Mouse (Mus musculus) stomach, embryonic 14.5 days (tissue): ENCODE measurements around the gene Gm42674. TPM values are rescaled to one million over a fixed set of nuclear protein-coding genes. Genes with fewer than 3 reads are reported as not detected.
A peak's percentile ranks its signal among the peaks of the same experiment; 100 is the strongest.

Experiments
- ATAC-seq: fragments of 200-750 bp; cut with Nextera tagmentation; 2 replicates; pipeline ENCODE4 v1.8.0; 2017; ENCODE audit warnings: low read depth, moderate TSS enrichment; ENCODE audit not compliant: insufficient number of reproducible peaks, insufficient read depth, low FRiP score
- H3K27ac ChIP-seq: fragments of 300-500 bp; sonication (generic); 2 replicates; pipeline ENCODE4 v1.5.1; 2014; ENCODE audit warnings: mild to moderate bottlenecking, low read length, moderate library complexity, mixed read lengths
- H3K27me3 ChIP-seq: fragments of 300-500 bp; sonication (generic); 2 replicates; pipeline ENCODE4 v1.6.1; 2014; ENCODE audit warnings: low read length, control low read depth, mixed read lengths; ENCODE audit not compliant: control insufficient read depth, insufficient read depth
- H3K36me3 ChIP-seq: fragments of 300-500 bp; sonication (generic); 2 replicates; pipeline ENCODE4 v1.6.1; 2014; ENCODE audit warnings: mild to moderate bottlenecking, control low read depth, low read length, moderate library complexity, mixed read lengths; ENCODE audit not compliant: control insufficient read depth, insufficient read depth
- H3K4me1 ChIP-seq: fragments of 300-500 bp; sonication (generic); 2 replicates; pipeline ENCODE4 v1.6.1; 2014; ENCODE audit warnings: low read length, control low read depth, mixed read lengths; ENCODE audit not compliant: control insufficient read depth, insufficient read depth
- H3K4me2 ChIP-seq: fragments of 300-500 bp; sonication (generic); replicated peaks from 2 replicates; pipeline ENCODE4 v1.6.1; 2014; ENCODE audit warnings: low read depth, low read length, control low read depth
- H3K4me3 ChIP-seq: fragments of 300-500 bp; sonication (generic); 2 replicates; pipeline ENCODE4 v1.5.1; 2014; ENCODE audit warnings: low read depth, low read length, control low read depth
- H3K9ac ChIP-seq: fragments of 300-500 bp; sonication (generic); replicated peaks from 2 replicates; pipeline ENCODE4 v1.6.1; 2014; ENCODE audit warnings: low read depth, mild to moderate bottlenecking, control low read depth, low read length, moderate library complexity, mixed read lengths
- H3K9me3 ChIP-seq: fragments of 300-500 bp; sonication (generic); 2 replicates; pipeline ENCODE4 v1.6.1; 2016; ENCODE audit warnings: low read depth, low read length, control low read depth; ENCODE audit not compliant: control insufficient read depth
- WGBS: fragments of 180-500 bp; shearing (Covaris S2); extraction: QIAGEN DNeasy Blood & Tissue Kit; methylation state at CpG from one replicate; pipeline ENCODE4 v1.1.7; 2014; 5-methylcytosine and 5-hydroxymethylcytosine counted together
- polyA plus RNA-seq: library from polyadenylated mRNA; unstranded; fragments of >200 nt; fragmentation: Nextera tagmentation; extraction: Ambion mirVana; gene quantifications from 2 replicates; pipeline ENCODE4 v1.2.1, GENCODE M21; 2014

Gm42674 gene
- polyA plus RNA-seq, 1 experiment from 2014 or later: not detected

DNA sequence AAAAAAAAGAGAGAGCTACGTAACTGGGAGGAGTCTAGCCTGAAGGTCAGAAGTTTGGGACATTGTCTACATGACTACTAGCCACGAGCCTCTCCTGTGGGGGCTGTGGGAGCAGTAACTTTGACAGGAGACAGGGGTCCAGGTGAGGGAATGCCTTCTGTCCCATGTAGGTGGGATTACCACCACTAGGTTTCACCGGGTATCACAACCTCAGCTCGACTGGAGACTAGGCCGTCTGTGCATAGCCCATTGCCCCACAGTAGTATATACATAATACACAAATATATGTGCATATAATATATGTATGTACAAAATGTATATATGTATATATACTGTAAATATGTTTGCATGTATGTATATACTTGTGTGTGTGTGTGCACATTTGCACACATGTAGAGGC lies 20.6 kb upstream of the Gm42674 start:
- H3K36me3 ChIP-seq: no peaks in the 10 kb centered on the region
- WGBS: 95% methylated on average over 5 of the region's 5 CpGs
- H3K27me3 ChIP-seq: no peaks in the 10 kb centered on the region
- no peaks in the 10 kb centered on the region for H3K9me3 ChIP-seq
- H3K9ac ChIP-seq: no peak overlapping the region
- H3K4me1 ChIP-seq: no peaks in the 10 kb centered on the region
- H3K27ac ChIP-seq: no peak overlapping the region
- no peak overlapping the region for H3K4me3 ChIP-seq
- no peak overlapping the region for H3K4me2 ChIP-seq
- ATAC-seq: no peak

DNA sequence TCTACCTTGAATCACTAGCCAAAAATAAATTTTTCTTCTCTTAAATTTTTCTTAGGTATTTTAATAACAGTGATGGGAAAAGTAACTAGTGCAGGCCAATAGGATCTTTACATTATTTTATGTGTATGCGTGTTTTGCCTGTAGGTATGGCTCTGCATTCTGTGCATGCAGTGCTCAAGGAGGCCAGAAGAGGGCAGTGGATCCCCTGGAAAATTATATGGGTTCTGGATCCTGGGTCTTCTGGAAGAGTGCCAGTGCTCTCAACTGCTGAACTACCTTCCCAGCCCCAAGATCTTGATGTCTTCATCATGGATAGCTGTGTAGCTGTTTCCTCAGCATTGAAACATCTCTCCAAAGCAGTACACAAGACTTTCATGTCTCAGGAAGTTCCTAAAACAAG lies 19.5 kb upstream of the Gm42674 start:
- no peak for ATAC-seq
- H3K4me2 ChIP-seq: no peak overlapping the region
- H3K27ac ChIP-seq: no peak overlapping the region
- 98% methylated on average over 1 of the region's 1 CpGs for WGBS
- H3K36me3 ChIP-seq: no peaks in the 10 kb centered on the region
- H3K27me3 ChIP-seq: no peaks in the 10 kb centered on the region
- H3K9me3 ChIP-seq: no peaks in the 10 kb centered on the region
- H3K4me1 ChIP-seq: no peaks in the 10 kb centered on the region
- H3K4me3 ChIP-seq: no peak overlapping the region
- H3K9ac ChIP-seq: no peak overlapping the region

DNA sequence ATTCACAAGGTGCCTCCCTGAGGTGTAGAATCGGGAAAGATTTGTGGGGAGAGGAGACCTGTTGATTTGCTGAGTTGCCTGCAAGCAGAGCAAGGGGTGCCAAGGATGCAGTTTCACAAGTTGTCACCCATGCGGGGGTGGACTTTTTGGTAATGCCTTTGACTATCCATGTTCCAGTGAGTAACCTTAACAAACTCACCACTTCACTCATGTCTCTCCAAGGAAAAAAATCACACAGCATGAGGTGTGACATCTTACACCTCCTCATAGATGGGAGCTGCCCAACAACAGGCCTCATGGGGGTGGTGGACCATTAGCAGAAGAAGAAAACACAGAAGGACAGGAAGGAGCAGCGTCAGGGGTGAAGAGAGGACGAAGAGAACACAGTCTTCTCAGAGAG lies 19.1 kb upstream of the Gm42674 start:
- Histone ChIP-seq H3K27me3 (no peaks in the 10 kb centered on the region), H3K9ac (no peak overlapping the region), H3K36me3 (no peaks in the 10 kb centered on the region), H3K4me1 (no peaks in the 10 kb centered on the region), H3K9me3 (no peaks in the 10 kb centered on the region), H3K4me3 (no peak overlapping the region), H3K27ac (no peak overlapping the region), H3K4me2 (no peak overlapping the region)
- WGBS: 87% methylated on average over 4 of the region's 4 CpGs
- ATAC-seq: no peak

DNA sequence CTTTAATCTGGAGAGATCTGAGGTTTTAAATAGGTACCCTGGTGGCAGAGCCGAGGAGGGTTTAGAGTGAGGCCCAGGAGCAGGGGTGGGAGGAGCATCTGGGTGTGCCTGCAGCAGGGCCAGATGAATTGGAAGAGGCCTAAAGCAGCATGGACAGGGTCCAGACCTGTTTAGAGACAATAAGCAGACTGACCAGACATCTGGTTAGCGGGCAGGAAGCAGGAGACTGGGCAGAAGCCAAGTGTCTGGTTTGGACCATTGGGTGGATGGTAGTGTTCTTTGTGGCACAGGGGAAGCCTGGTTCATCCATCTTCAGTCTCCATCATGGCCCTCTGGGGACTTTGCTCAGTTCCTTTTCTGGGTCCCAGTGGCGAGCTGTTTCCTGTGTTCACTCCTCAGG lies 17.8 kb upstream of the Gm42674 start:
- H3K27ac ChIP-seq: no peak overlapping the region
- no peak for ATAC-seq
- 40% methylated on average over 3 of the region's 3 CpGs for WGBS

DNA sequence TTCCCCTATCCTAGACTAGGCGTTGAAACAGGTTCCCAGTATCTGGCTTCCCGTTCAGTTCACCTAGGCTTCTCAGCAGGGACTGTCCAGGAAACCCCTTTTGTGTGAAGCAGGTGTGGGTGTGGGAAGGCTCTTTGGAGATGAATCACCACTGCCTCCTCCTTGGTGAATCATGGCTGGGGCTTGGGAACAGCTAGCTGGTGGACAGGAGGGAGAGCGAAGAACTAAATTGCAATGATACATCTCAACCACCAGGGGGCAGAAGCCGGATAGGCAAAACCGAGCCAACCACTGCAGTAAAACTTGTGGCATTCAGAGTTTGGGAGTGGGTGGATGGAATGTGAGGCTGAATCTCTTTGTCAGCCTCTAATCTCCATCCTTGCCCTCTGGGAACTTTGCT lies 16.1 kb upstream of the Gm42674 start:
- H3K4me3 ChIP-seq: no peak overlapping the region
- H3K27ac ChIP-seq: no peak overlapping the region
- no peaks in the 10 kb centered on the region for H3K27me3 ChIP-seq
- no peaks in the 10 kb centered on the region for H3K4me1 ChIP-seq
- WGBS: 35% methylated on average over 5 of the region's 5 CpGs
- no peak overlapping the region for H3K4me2 ChIP-seq
- no peaks in the 10 kb centered on the region for H3K9me3 ChIP-seq
- H3K9ac ChIP-seq: no peak overlapping the region
- H3K36me3 ChIP-seq: no peaks in the 10 kb centered on the region
- ATAC-seq: peak; percentile 43; the same call in 1 of the 2 replicates

More for the DNA sequence above, 17.8 kb upstream of the Gm42674 start:
- Histone ChIP-seq H3K27me3 (no peaks in the 10 kb centered on the region), H3K4me3 (no peak overlapping the region), H3K4me2 (no peak overlapping the region), H3K4me1 (no peaks in the 10 kb centered on the region), H3K9ac (no peak overlapping the region), H3K9me3 (no peaks in the 10 kb centered on the region), H3K36me3 (no peaks in the 10 kb centered on the region)

DNA sequence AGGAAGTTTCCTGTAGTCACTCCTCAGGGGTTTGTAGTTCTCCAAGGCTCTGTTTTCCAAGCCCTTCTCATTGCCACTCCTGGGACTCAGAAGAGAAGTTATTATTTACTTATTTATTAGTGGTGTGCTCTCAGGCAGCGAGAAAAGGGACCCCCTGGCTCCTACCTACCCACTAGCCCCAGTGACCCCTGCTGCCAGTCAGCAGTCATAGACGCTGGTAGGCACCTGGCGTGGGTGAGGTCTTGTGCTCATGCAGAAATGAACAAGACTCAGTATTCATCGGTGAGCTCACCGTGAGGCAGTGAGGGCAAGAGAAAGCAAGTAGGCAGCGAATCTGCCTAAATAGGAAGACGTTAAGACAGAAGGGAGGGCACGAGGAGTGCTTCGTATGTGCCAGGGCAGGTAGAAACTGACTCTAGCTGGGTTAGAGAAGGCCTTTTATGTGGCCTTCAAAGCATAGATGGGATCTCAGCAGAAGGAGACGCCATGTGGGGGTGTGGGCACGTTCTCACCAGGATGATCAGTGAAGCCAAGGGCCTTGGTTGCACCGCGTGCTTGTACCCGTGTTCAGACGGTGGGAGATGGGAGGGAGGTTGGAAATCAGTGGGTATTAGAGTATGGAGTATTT lies 15.6 kb upstream of the Gm42674 start:
- Histone ChIP-seq H3K27ac (peak overlapping the region; percentile 62), H3K36me3 (no peaks in the 10 kb centered on the region), H3K4me3 (no peak overlapping the region), H3K4me1 (no peaks in the 10 kb centered on the region), H3K4me2 (no peak overlapping the region), H3K27me3 (no peaks in the 10 kb centered on the region), H3K9me3 (no peaks in the 10 kb centered on the region), H3K9ac (no peak overlapping the region)
- 83% methylated on average over 15 of the region's 15 CpGs for WGBS
- ATAC-seq: no peak

DNA sequence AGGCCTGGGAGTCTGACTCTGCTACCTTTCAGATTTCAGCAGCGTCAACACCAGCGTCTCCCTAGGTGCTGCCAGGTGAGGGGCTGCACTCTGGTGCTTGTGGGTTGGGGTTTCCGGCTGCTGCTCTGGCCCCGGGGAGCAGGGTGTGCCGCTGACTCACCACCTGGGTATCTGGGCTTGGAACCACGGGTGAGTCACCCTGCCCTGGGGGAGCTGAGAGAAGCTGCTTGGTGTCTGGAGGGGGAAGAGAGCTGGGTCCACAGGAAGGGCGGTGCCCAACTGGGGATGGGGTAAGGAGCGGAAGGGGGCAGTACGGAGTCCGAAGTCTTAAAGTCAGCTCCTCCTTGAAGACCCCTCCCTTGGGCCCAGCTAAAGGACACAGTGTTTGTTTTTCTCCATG lies 14.8 kb upstream of the Gm42674 start:
- H3K9ac ChIP-seq: no peak overlapping the region
- H3K4me3 ChIP-seq: no peak overlapping the region
- no peak overlapping the region for H3K4me2 ChIP-seq
- no peaks in the 10 kb centered on the region for H3K36me3 ChIP-seq
- ATAC-seq: peak; percentile 83
- H3K9me3 ChIP-seq: no peaks in the 10 kb centered on the region
- H3K4me1 ChIP-seq: no peaks in the 10 kb centered on the region
- WGBS: 58% methylated on average over 10 of the region's 10 CpGs
- H3K27ac ChIP-seq: peak overlapping the region; percentile 62
- no peaks in the 10 kb centered on the region for H3K27me3 ChIP-seq

DNA sequence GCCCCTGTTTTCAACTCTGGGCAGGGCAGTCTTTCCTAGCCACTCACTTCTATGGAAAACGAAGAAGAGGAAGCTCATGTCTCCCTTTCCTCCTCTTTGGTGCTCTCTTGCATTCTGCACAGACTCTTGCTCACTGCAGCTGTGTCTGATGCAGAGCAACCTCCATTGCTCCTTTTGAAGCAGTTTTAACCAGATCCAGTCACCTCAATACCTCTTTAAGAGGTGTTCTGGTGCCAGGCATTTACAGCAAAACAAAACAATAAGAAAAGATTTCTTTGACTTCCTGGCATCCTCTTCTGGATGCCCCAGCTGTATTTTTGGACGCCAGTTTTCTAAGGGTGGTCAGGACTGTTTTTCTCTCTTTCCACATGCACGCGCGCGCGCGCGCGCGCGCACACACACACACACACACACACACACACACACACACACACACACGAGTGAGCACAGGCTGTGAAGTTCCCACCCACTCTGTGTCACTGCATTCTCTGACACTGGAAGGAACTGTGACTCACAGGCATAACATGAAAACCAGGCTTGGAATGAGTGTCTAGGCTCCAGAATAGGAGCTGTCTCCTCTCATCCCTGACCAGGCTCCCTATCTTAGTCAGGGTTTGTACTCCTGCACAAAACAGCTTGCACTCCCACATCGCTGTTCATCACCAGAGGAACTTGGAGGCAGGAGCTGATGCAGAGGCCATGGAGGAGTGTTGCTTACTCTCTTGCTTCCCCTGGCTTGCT lies 14.2 kb upstream of the Gm42674 start:
- Histone ChIP-seq H3K4me3 (no peak overlapping the region), H3K9me3 (no peaks in the 10 kb centered on the region), H3K36me3 (no peaks in the 10 kb centered on the region), H3K9ac (no peak overlapping the region), H3K4me1 (no peaks in the 10 kb centered on the region), H3K27me3 (no peaks in the 10 kb centered on the region), H3K27ac (peak overlapping the region; percentile 62), H3K4me2 (no peak overlapping the region)
- WGBS: 88% methylated on average over 14 of the region's 14 CpGs
- no peak for ATAC-seq
